Mouse (Mus musculus): Measurements from ENCODE around the gene Folr1.

- TF ChIP-seq POLR2A (IDR thresholded peaks at IDR 0.05; ENCODE audit: insufficient read length, low read depth) (no peak), POLR2AphosphoS2 (IDR thresholded peaks at IDR 0.05; ENCODE audit: insufficient read length, low read depth) (no peak), USF1 (IDR thresholded peaks at IDR 0.05; ENCODE audit: low read depth) (no peak), MAX (IDR thresholded peaks at IDR 0.05; ENCODE audit: low read depth) (no peak)
Measured at GRCm38 (mm10) chr7:101906287-101906681, 35.7 kb upstream of the Folr1 start, which contains the start of gene Tomt.
